Mouse (Mus musculus): ENCODE data around the gene Dixdc1.

Dixdc1 gene

GRCm38 (mm10) chr9:50738914-50739870 is at the start of gene Dixdc1:
Dixdc1 (minus strand) TSS chr9:50739517.
- no peak for DNase-seq (ENCODE audit: low read depth, low spot score)

DNA sequence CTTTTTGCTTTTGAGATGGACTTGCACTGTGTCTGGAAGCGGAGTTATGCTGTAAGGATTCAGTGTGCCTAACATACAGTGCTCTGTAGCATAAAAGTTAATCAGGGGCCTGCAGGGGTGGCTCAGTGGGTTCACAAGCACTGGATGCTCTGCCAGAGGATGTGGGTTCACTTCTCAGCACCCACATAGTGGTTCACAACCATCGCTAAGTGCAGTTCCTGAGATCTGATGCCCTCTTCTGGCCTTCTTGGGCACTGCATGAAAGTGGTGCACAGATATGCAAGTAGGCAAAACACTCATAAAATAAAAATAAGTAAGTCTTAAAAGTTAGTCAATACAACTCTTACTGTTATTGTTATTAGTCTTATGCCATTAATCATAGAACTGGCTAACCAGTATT is 42.8 kb upstream of the Dixdc1 start:
- peak; percentile 57 for DNase-seq (ENCODE audit: low read depth, low spot score)

DNA sequence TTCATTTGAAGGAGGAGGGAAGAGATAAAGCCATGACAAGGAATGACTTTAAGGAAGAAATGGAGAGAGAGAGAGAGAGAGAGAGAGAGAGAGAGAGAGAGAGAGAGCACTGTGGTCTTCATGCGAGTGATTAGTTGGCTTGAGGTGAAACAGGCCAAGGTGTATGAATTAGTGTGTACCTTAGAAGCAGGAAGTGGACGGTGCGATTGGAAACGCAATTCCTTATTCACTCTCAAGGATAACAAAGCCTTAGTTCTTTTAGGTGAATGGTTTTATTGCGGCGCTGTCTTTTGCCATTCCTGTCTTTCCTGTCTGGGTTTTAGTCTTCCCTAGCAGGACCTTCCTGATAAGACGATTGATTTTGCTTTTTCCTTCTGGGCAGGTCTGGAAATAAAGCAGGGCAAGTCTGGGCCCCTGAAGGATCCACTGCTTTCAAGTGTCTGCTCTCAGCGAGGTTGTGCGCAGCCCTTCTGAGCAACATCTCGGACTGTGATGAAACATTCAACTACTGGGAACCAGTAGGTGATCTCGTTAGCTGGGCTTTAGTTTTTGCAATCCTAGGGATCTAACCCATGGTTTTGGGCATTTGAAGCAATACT is 36.9 kb upstream of the Dixdc1 start:
- no peak for DNase-seq (ENCODE audit: low read depth, low spot score)

- DNase-seq (ENCODE audit: low read depth, low spot score), result peak; percentile 22
Measured at GRCm38 (mm10) chr9:50775662-50776126, 36.4 kb upstream of the Dixdc1 start.

DNA sequence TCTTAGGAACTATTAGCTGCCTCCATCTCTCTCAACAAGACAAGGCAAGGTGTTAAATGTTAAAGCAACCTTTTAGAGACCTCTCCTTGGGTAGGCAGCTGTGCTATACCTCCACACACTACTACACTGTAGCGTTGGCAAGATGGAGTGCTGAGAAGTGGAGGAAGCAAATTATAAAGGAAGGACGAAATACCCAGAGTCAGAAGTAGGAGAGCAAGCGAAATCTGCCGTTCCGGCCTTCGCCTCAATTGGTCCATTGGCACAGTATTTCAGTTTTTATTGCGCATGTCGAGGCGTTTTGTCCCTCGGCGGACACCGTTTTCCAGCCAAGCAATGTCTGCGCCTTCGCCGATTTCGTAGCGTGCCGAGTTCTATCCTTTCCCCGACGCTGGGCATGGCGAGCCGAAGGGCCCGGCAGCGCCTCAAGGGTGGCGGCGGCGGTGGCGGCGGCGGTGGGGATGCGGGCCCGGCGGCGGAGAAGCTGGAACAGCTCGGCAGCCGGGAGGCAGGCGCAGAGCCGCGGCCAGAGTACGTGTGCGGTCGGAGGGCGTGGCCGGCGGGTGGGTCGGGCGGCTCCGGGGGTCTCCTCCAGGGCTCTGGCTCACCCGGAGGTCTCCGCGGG is 35.8 kb upstream of the Dixdc1 start, which contains the start of the genes Alg9 and 1110032A03Rik:
TSS of gene Alg9 (plus strand) at position 29 of the 622 bp plus-strand sequence.
TSS of gene 1110032A03Rik (minus strand) at position 530 of the 622 bp plus-strand sequence.
- DNase-seq (ENCODE audit: low read depth, low spot score), result peak; percentile 87

- peak; percentile 16 for DNase-seq (ENCODE audit: low read depth, low spot score)
Measured at GRCm38 (mm10) chr9:50774026-50774462, 34.7 kb upstream of the Dixdc1 start.

GRCm38 (mm10) chr9:50770011-50770410 is 30.7 kb upstream of the Dixdc1 start:
- no peak for DNase-seq (ENCODE audit: low read depth, low spot score)

DNA sequence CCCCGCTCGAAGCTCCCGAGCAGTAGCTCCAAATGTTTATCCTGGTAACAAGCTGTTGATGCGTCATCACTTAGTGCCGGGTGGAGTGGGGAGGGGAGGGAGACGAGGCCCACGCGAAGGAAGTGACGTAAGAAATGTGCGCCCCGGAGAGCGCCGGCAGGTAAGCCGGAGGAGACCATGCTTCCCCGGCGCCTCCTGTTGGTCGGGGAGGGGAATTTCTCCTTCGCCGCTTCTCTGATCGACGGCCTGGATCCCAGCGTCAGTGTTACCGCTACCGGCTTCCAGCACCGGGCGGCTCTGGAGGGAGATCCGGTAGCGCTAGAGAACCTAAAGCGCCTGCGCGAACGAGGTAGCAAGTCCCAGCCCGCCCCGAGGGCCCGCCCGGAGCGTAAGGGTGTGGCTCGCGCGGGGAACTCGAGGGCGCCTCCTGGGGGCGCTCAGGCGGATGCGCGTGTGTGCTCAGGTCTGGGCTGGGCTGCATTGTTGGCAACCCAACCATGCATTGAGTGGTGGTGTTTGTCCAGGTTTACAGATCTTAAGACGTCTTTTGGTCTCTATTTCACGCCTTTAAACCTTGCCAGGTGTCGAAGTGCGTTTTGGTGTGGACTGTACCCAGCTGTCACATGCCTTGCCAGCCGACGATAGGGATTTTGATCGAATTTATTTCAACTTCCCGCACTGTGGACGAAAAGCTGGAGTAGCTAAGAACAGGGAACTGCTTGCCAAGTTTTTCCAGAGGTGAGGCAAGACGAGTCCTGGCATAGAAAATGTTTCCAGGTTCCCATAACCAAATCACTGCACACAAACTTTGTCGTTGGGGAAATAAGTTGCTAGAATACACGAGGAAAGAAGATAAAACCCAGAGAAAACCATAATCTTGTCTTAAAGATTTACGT is 29.0 kb upstream of the Dixdc1 start, which contains the start of gene Fdxacb1:
TSS of gene Fdxacb1 (plus strand) at position 130 of the 896 bp plus-strand sequence.
- DNase-seq (ENCODE audit: low read depth, low spot score), result peak; percentile 97

- no peak for DNase-seq (ENCODE audit: low read depth, low spot score)
Measured at GRCm38 (mm10) chr9:50767531-50768106, 28.3 kb upstream of the Dixdc1 start.

DNA sequence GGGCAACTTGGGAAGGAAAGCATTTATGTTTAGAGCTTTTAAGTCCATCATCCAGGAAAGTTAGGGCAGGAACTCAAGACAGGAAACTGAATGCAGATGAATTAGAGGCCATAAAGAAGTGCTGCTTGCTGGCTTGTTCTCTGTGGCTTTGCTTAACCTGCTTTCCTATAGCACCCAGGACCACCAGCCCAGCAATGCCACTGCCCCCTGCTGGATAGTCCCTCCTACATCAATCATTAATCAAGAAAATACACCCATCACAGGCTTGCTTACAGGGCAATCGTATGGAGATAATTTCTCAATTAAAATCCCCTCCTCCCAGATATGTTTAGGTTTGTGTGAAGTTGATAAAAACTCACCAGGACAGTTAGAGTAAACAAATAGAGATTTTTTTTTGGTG is 24.0 kb upstream of the Dixdc1 start:
- DNase-seq (ENCODE audit: low read depth, low spot score), result peak; percentile 61

GRCm38 (mm10) chr9:50761520-50762243 is 22.4 kb upstream of the Dixdc1 start:
- DNase-seq (ENCODE audit: low read depth, low spot score), result no peak

GRCm38 (mm10) chr9:50756711-50757110 is 17.4 kb upstream of the Dixdc1 start:
- peak; percentile 7 for DNase-seq (ENCODE audit: low read depth, low spot score)

- no peak for DNase-seq (ENCODE audit: low read depth, low spot score)
Measured at GRCm38 (mm10) chr9:50753947-50754346, 14.6 kb upstream of the Dixdc1 start.

DNA sequence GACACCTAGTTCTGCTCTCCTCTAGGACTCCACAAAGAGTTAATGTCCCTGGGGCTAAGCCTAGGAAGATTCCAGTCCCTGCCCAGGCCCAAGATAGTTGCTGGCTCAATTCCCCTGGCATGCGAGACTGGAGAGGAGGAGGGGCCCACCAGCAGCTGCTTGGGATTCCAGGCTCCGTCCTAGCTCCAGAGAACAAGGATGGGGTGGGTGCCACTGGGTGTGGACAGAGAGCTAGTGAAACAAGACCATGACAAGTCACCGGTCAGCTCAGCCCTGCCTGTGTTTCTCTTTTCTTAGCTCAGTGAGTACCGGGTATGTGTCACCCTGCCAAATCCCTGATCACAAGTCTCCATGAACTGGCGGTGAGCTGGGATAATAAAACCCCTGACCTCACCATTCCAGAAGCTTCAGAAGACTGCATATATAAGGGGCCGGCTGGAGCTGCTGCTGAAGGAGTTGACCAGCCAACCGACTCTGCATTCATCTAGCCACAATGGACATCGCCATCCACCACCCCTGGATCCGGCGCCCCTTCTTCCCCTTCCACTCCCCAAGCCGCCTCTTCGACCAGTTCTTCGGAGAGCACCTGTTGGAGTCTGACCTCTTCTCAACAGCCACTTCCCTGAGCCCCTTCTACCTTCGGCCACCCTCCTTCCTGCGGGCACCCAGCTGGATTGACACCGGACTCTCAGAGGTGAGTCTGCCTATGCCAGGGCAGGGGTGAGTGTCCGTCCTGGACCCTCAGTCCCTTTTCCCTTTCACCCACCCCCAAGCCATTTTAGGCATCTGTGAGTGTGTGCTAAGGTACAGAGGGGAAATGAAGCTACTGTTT is 13.7 kb upstream of the Dixdc1 start:
- DNase-seq (ENCODE audit: low read depth, low spot score), result peak; percentile 91

DNA sequence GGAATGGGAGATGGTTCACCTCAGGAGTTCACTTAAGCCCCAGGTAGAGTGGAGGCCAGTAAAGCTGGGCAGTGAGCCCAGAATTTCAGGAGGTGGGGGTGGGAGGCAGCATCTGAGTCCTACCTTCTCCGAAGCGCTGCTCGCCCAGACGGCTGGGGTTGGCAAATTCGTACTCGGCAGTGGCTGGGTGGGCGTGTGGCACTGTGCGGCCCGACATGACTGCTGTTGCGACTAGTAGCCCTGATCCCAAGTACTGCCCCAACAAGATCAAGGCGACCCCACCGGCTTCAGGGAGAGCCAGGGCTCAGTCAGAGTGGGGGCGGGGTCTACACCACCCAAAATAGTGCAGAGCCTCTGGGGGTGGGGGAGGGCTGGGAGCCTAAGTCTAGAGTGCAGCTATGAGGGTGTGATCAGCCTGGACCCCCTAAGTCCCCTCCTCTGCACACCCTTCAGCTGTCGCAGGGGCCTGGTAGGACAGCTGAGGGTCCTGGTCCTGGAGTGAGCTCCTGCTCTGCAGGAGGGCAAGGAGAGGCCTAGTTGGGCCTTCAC is 12.8 kb upstream of the Dixdc1 start, which contains the start of gene Hspb2:
TSS of gene Hspb2 (minus strand) at position 301 of the 549 bp plus-strand sequence.
- DNase-seq (ENCODE audit: low read depth, low spot score), result no peak

- DNase-seq (ENCODE audit: low read depth, low spot score), result no peak
Measured at GRCm38 (mm10) chr9:50751323-50751722, 12.0 kb upstream of the Dixdc1 start, which contains the start of gene Cryab. Cryab (plus strand) TSS chr9:50751325.

DNA sequence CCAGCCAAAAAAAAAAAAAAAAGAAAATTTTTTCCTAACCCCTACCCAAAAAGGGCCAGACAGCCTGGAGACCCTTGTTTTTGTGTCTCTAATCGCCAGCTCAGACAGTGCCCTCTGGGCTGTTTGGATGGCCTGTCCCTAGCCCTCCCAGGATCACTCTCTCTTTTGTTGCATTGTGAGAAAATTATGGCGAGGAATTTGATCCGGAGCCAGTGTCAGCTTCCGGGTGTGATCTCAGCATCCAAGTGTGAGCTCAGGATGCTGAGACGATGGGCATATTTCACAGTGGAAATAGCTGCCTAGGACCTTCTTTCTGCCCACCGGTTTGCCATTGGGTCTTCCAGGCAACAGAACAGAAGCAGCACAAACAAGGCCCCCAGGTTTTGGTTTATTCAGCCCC is 11.4 kb upstream of the Dixdc1 start:
- no peak for DNase-seq (ENCODE audit: low read depth, low spot score)

GRCm38 (mm10) chr9:50746214-50746677 is 6.9 kb upstream of the Dixdc1 start, which contains the start of gene 2310030G06Rik:
2310030G06Rik (minus strand) TSS chr9:50746536.
- no peak for DNase-seq (ENCODE audit: low read depth, low spot score)
